Mouse (Mus musculus): ENCODE results near the gene Tbx3. TPM values are rescaled to one million over a fixed set of nuclear protein-coding genes. Genes with fewer than 3 reads are reported as not detected.

Gene Tbx3
- 38.3 and 97.8 TPM in 2 replicates for polyA plus RNA-seq (2012; rRNA removed)

DNA sequence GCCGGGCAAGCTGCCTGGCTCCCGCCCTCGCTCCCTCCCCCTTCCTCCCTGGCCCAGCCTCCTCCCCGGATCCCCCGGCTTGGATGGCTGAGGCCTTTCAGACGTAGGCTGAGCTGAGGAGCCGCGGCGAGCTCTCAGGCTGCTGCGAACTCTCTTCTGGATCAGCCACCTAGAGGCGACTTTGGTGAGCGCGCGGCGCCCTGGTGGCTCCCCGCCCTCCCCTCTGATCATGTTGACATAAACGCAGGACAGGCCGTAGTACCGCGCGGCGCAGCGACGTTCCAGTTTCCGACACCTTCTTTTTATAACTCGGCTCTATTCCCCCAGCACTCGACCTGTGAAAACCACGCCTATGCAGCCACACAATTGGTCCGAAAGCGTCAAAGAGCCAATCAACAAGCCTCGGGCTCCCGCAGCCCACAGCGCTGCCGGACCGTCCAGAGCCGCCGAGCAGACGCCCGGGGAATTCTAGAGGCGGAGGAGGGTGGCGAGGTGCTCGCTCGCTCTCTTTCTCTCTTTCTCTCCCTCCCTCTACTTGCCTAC lies at the start of gene Tbx3:
Gene Tbx3 (plus strand): TSS at position 104 of the 543 bp plus-strand sequence.
- under 1% methylated on average over 43 of the region's 43 CpGs for WGBS

DNA sequence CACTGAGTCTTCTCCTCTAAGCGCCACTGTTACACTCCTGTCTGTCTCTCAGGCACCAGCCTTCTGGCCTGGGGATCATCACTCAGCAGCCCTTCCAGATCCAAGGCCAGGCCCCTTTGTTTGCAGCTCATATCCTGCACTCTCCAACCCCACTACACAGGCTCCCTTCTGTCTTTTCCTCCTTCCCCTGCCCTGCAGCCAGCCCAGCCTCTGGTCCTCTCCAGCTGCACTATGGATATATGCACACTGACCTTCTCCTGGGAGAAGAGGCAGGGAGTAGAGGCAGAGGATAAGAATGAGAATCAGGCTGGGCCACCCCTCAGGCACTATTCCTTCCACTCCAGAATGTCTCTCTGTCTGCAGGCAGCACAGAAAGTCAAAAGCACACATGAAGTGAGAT lies 48.4 kb upstream of the Tbx3 start:
- DNase-seq (ENCODE audit: low read depth, low spot score): no peak
- 92% methylated on average over 1 of the region's 1 CpGs for WGBS

More for the DNA sequence above, at the start of gene Tbx3:
- DNase-seq (ENCODE audit: low read depth, low spot score): peak; percentile 67

DNA sequence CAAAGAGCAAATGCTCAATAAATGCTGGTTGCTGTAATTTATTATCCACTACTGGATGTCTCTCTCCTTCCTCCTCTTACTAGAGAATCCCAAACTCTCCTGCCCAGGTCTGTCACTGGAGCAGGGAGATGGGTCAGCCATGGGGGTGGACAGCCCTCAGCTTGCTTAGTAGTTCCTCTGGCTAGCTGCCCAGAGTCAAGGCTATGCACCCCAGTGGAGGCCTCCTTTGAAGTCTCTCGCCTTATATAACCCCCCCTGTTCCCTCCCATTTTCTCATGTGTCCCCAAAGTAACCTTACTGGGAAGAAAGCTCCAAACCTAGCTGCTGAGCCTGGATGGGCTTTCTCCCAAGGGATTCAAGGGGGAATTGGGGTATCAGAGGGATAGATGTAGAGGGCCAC lies 45.9 kb upstream of the Tbx3 start:
- 13% methylated on average over 1 of the region's 1 CpGs for WGBS
- no peak for DNase-seq (ENCODE audit: low read depth, low spot score)

DNA sequence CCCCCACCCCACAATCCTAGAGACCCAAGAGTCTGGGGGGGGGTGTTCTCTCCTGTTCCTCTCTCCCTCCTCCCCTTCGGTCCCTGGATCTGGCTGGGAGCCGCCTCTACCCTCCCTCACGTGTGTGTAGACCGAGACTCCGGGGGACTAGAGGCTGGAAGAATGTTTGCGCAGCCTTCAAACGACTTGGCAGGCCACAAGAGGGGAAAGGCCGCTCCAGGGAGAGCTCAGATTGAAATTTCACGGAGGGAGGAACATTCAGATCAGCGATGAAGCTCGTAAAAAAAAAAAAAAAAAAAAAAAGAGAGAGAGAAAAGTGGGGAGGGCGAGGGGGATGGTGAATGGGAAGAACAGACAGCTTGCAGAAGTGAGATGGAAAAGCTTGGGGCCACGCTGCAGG lies 44.9 kb upstream of the Tbx3 start:
- no peak for DNase-seq (ENCODE audit: low read depth, low spot score)
- 16% methylated on average over 13 of the region's 13 CpGs for WGBS

DNA sequence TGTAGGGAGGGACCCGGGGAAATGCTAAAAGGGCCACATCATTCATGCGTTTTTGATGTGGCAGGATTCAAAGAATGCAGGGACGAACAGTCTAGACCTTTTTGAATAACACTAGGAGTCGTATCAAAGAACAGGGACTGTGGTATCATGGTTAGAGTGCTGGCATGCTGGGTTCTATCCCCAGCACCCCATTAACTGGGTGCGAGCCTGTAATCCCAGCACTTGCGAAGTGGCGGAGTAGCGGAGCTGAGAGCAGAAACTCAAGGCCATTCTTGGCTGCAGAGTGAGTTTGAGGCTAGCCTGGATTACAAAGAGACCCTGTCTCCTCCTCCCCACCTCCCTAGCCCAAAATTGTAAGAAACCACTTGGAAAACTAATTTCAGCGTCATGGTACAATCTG lies 44.3 kb upstream of the Tbx3 start:
- DNase-seq (ENCODE audit: low read depth, low spot score): no peak
- 54% methylated on average over 9 of the region's 9 CpGs for WGBS

DNA sequence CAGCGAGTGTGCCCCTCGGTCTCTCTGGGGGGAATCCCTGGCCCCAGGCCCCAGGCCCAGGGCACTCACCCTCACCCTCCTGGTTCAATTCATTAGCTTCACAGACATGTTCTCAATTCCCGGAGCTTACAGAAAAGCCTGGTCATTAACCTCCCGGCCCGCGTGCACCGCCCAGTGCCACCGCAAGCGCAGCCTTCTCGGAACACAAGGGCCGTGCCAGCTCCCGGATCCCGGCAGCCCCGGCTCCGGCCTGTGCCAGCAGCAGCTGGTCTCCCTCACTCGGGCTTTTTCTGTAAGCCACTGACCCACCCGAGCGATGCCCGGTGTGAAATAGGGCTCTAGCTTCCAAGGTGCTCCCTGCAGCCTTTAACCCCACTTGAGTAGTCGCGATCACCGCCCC lies 43.8 kb upstream of the Tbx3 start:
- 36% methylated on average over 22 of the region's 22 CpGs for WGBS
- no peak for DNase-seq (ENCODE audit: low read depth, low spot score)

DNA sequence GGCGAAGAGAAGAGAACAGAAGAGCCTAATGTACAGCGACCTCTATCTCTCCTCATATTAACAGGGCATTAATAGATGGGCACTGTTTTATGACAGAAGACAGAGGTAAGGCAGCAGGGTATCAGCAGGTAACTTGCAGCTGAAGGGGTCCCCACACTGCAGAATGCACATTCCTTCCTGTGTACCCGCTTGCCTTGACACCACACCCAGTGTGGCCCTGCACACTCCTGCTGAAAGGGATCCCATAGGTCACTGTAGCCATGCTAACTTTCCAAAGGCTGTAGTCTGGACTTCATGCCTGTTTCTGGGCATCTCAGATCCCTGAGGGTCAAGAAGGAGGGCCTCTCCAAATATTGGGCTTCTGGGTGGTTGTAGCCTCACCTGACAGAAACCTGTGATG lies 42.4 kb upstream of the Tbx3 start:
- no peak for DNase-seq (ENCODE audit: low read depth, low spot score)
- WGBS: 71% methylated on average over 3 of the region's 3 CpGs

DNA sequence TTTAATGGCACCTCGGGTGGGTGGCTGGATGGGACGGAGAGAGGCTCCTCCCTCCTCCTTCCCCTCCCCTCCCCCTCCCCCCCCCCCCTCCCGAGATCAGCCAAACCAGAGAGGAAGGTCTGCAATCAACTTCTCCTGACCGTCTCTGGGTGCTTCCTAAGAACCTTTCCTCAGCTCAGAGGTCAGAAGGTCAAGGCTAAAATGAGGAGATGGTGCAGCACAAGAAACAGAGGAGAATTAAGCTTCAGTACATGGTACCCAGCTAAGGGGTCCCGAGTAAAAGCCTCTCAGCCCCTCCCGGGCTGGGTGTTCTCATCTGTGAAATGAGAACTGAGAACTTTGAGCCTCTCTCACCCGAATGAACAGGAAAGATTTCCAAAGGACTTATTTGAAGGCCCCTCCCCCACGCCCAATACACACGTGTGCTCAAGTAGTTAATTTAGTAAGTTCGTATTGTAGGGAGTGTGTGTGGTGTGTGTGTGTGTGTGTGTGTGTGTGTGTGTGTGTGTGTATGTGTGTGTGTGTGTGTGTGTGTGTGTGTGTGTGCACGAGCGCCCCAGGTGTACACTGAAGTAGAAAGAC lies 41.6 kb upstream of the Tbx3 start:
- DNase-seq (ENCODE audit: low read depth, low spot score): no peak
- WGBS: 27% methylated on average over 11 of the region's 12 CpGs

DNA sequence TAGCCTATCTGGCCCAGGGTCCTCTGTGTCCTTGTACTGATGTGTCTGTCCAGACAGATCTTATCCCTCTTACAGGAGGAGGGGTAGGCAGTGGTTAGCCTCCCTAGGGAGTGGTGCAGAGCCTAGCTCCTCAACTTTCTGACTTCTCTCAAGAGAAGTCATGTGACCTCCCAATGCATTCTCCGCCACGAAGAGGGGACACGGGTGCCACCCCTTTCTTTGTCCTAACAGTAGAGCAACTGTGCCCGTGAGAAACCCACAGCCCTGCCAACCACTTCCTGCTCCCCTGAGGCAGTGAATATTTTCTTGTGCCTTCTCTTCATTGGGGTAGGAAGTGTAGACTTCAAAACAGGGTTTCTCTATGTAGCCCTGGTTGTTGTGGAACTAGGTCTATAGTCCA lies 36.9 kb upstream of the Tbx3 start:
- 88% methylated on average over 4 of the region's 4 CpGs for WGBS
- no peak for DNase-seq (ENCODE audit: low read depth, low spot score)

DNA sequence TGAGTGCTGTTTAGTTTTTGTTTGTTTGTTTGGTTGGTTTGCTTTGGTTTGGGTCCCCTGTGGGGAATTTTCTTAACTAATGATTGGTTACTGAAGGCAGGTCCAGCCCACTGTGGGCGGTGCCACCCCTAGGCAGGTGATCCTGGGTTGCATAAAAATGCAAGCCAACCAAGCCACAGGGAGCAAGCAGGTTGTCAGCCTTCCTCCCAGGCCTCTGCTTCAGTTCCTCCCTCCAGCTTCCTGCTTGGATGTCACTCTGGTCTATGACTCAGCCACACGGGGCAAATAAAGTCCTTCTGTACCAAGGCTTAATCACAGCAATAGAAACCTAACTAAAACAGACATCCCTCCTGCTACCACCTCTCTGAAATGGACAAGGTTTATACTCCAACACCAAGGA lies 35.6 kb upstream of the Tbx3 start:
- peak; percentile 14 for DNase-seq (ENCODE audit: low read depth, low spot score)
- WGBS: 43% methylated on average over 2 of the region's 2 CpGs

DNA sequence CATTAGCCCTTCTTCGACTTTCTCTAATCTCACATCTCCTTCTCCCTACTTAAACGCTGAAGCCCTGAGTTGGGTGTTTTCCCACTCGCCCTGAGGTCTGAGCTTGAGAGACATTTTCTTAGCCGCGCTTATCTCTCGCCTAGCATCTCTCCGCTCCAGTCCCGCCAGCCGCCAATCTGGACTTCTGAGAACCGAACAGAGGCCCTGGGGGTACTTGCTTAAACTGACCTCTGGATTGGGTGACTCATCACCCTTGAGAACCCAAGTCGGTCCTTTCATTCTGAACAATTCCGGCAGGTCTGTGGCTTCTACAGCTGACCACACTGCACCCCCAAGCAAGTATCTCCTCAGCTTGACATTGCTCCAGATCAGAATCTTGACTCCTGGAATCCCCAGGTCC lies 32.2 kb upstream of the Tbx3 start:
- no peak for DNase-seq (ENCODE audit: low read depth, low spot score)
- 36% methylated on average over 12 of the region's 12 CpGs for WGBS

DNA sequence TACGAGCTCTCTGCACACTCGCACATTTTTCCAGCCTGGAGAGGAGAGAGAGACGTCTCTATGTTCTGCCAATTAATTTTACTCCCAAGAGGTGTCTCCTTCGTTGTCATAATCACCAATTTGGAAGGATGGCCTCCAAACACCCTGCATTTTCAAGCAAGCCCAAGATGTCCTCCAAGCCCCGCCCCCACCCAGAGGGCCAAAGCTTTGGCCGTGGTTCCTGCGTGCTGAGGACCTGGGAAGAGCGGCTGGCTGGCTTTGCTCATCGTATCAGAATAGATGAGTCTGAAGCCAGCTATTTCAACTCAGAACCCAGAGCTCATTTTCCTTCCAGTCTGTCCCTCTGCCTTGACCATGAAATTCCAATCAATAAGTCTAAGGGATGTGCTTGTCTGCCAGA lies 29.4 kb upstream of the Tbx3 start:
- DNase-seq (ENCODE audit: low read depth, low spot score): no peak
- WGBS: 74% methylated on average over 9 of the region's 9 CpGs

DNA sequence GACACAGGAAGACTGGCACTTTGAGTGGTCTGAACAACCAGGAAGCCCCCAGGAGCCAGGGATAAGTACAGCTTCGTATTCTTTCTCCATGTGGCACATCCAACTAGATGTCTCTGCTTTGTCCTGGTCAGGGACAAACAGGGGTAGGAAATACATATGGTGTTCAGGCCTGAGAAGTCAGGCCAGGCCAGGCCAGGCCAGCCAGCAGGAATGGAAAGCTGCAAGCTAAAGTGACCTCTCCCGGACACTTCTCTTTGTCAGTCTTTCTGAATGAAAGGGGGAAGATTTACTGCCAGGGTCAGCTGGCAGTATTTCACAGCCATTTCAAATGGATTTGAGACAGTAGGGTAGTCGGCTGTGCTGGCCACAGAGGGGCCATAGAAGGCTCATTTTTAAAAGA lies 28.8 kb upstream of the Tbx3 start:
- 51% methylated on average over 3 of the region's 3 CpGs for WGBS
- no peak for DNase-seq (ENCODE audit: low read depth, low spot score)

DNA sequence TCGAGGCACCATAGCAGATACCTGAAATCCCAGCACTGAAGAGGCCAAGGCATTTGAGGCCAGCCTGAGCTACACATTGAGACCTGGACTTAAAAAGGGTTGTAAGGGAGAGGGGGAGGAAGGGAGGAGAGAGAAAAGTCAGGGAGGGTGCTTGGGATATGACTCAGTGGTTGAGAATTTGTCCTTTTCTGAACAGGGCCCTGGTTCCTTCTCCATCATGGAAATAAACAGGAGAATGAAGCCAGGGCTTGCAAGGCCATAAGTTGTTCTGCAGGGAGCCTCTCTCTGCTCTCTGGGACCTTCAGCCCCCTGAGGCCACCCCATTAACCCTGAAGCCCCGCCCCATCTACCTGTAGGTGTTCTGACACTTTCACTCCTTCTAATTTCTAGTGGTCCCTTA lies 23.5 kb upstream of the Tbx3 start:
- no peak for DNase-seq (ENCODE audit: low read depth, low spot score)
- WGBS: 71% methylated on average over 2 of the region's 2 CpGs

DNA sequence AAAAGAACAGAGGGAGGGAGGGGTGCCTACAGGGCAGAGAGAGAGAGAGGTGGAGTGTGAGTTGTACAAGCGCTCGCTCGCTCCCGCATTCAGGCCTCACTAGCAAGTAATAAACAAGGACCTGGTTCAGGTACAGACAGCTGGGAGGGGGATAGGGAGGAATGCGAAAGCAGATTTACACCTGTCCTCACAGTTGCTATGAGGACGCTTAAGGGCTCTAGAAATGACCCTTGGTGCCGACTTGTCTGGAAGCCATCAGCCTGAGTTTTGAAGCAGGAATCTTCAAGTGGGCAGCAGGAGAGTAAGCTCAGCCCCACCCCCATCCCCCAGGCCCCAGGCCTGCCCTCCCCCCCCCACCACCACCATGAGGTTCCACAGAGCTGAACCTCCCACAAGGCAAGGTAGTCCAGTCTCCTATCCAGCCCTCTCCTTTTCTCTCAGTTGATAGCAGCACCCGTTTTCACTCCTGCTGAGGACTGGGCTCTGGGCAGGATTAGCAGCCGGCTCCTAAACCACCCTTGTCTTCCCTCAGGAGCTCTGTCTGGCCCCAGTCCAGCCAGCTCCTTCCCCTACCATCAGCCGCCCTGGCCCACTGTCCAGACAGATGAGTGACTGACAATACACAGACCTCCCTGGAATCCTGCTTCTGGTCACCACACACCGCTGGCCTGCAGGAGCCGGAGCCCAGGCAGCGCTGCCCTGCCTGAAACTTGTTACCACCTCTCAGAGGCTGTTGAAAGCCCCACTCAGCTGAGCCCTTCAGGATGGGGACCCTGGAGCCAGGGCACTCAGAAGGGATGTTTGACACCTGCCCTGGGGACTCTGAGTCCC lies 19.1 kb upstream of the Tbx3 start:
- DNase-seq (ENCODE audit: low read depth, low spot score): no peak
- WGBS: 49% methylated on average over 13 of the region's 13 CpGs

DNA sequence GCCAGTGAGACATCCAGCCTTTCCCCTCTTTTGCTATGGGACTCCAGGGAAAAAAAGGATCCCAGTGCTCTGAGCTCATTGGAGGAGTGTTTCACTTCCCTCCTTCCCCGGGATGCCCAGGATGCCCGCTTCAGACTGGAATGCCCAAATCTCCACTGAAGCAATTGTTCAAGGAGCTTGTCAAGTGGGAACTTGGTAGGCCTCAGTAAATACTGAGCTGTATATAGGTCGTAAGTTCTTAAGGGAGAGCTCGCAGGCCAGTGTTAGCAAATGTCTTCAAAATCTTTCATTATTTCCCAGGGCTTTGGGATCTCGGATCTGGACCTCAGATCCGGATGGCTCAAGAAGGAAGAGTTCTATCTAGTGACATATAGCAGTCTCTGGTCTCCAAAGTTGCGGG lies 14.1 kb upstream of the Tbx3 start:
- no peak for DNase-seq (ENCODE audit: low read depth, low spot score)
- 47% methylated on average over 7 of the region's 7 CpGs for WGBS

DNA sequence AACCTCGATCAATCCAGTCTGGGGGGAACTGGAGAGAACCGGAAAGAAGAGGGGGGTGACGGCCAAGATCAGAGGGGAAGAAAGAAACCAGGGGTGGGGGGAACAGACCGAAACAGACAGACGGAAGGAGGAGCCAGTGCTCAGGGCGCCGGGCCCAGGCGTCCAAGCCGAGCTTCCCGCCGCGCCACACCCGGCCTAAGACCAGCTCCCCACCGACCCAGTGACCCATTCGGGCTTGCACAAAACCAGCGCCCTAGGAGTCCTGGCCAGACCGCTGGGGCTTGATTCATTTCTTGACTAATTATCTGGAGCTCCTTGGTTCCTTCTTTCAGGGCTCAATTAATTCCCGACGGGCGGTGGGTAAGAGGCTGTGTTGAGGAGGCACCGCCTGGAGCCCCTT lies 13.6 kb upstream of the Tbx3 start:
- 29% methylated on average over 21 of the region's 21 CpGs for WGBS
- DNase-seq (ENCODE audit: low read depth, low spot score): no peak

DNA sequence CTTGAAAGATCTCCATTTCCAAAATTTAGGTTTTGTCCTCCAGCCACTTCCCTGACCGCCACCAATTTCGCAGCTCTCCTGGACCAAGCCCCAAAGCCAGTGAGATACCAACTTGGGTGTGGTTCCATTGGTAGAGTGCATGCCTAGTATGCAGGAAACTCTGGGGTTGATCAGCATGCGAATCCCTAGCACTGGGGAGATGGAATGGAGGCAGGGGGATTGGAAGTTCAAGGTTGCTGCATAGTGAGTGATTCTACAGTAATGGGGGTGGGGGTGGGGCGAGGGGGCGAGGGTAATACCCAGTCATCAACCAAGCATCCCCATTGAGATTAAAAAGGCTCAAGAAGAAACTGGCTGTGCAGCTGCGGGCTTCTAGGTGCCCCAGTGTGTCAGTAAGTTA lies 13.1 kb upstream of the Tbx3 start:
- DNase-seq (ENCODE audit: low read depth, low spot score): no peak

DNA sequence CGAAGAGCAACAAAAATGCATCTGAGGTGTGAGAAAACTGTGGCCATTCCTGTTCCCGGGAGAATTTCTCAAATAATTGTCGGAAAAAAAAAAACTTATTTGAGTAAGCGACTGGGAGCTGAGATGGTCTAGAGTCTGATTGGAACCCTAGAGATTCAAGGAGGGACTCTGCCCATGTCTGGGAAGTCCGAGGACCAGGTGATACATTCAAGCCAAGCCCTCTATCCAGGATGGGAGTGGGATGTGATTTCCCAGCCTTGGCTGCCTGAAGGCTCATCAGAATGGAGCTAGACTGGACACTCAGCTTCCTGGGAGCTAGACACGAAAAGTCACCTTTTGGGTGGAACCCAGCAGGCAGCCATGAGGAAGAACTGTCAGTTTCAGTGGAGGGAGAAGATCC lies 12.7 kb upstream of the Tbx3 start:
- WGBS: 21% methylated on average over 6 of the region's 6 CpGs
- no peak for DNase-seq (ENCODE audit: low read depth, low spot score)

More for the DNA sequence above, 13.1 kb upstream of the Tbx3 start:
- 22% methylated on average over 6 of the region's 6 CpGs for WGBS

DNA sequence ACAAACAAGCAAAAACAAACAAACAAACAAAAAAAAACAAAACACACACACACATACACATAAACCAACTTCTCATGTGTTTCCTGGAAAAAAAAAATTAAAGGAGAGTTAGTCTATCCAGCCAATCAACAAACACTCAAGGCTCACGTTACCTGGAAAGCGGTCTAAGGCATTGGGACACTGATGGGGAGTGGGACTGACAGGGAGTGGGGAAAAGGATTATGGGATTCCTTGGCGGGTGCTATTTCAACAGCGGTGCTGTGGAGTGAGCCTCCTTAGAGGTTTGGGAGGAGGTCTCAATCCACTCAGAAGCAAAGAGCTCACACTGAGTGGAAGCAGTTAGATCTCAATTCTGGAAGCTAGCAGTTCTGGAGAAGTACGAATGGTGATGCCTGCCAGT lies 12.1 kb upstream of the Tbx3 start:
- DNase-seq (ENCODE audit: low read depth, low spot score): no peak
- 25% methylated on average over 5 of the region's 5 CpGs for WGBS

DNA sequence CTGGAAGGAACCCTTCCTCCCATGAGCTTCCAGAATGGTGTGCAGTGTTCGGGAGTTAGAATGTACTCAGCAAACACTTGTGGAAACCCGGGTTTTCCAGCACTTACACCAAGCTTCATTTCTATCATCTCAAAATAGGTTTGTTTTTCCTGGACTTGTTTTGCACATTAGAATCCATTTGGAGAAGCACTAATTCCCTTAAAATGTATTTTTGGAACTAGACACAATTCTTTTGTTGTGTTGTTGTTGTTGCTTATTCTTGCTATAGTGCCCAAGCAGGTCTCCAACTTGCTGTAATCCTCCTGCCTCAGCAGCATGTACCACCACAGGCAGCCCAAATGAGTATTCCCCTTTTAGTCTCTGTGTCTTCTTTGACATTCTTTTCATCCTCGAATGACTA lies 11.4 kb upstream of the Tbx3 start:
- WGBS: 16% methylated on average over 3 of the region's 3 CpGs
- no peak for DNase-seq (ENCODE audit: low read depth, low spot score)
